Mouse (Mus musculus) kidney, adult 2 months (tissue): ENCODE measurements at regions not wholly inside any gene's neighbourhood (a gene's known extent, or its start where the extent isn't known, plus 50 kb on each side); places are given as distances from the start of the nearest gene placed in this dataset.

Experiments used
- CTCF ChIP-seq: fragments of 200-500 bp; conservative IDR thresholded peaks from 2 replicates; pipeline ENCODE4 v1.5.1; 2011; ENCODE audit warnings: low read depth, mild to moderate bottlenecking, control low read depth, low read length, moderate library complexity, mixed read lengths; ENCODE audit not compliant: insufficient read depth, insufficient read length
- POLR2A ChIP-seq: fragments of 200-500 bp; IDR thresholded peaks from one replicate; pipeline ENCODE4 v1.6.1; 2011; ENCODE audit warnings: low read depth, low read length, control low read depth

GRCm38 (mm10) chr4:31672842-31673171 lies 291.1 kb upstream of the Map3k7 start:
- TF ChIP-seq POLR2A (no peak), CTCF (no peak)
